Mouse (Mus musculus): ENCODE measurements around the gene Traf2. TPM values are rescaled to one million over a fixed set of nuclear protein-coding genes. Genes with fewer than 3 reads are reported as not detected.

Gene Traf2
- total RNA-seq, 4 experiments from 2014 or later: 12.0 to 18.8 (median 15.2) TPM

Other genes starting within 250 kb of the Traf2 start
- not detected for gene Grin1, start 227.8 kb downstream of the Traf2 start, total RNA-seq (2022)
- gene Man1b1, start 214.6 kb downstream of the Traf2 start, total RNA-seq (2022): 10 to 100 TPM; 13.9 to 15.0 (median 14.4) TPM
- 10 to 100 TPM; 12.8 to 20.3 (median 16.7) TPM for gene Dpp7, start 190.6 kb downstream of the Traf2 start, total RNA-seq (2022)
- 10 to 100 TPM in 1 of 4 experiments, 1 to 10 TPM in 3; 3.6 to 11.9 (median 4.8) TPM for gene Uap1l1, start 181.3 kb downstream of the Traf2 start, total RNA-seq (2022)
- not detected for gene Sapcd2, start 174.6 kb downstream of the Traf2 start, total RNA-seq (2022)
- 1 to 10 TPM; 3.8 to 8.0 (median 6.2) TPM for gene Entpd2, start 151.1 kb downstream of the Traf2 start, total RNA-seq (2022)
- gene Npdc1, start 147.6 kb downstream of the Traf2 start, total RNA-seq (2022): 10 to 100 TPM; 12.6 to 19.9 (median 15.7) TPM
- not detected for gene Fut7, start 123.7 kb downstream of the Traf2 start, total RNA-seq (2022)
- 10 to 100 TPM; 14.6 to 19.4 (median 16.0) TPM for gene Abca2, start 118.2 kb downstream of the Traf2 start, total RNA-seq (2022)
- 1 to 10 TPM in 1 of 4 experiments, under 1 TPM in 2, not detected in 1; 0.64 to 1.1 (median 0.77) TPM for gene Clic3, start 90.1 kb downstream of the Traf2 start, total RNA-seq (2022)
- gene Paxx, start 85.8 kb downstream of the Traf2 start, total RNA-seq (2022): 10 to 100 TPM; 11.2 to 15.0 (median 14.9) TPM
- gene Ptgds, start 76.9 kb downstream of the Traf2 start, total RNA-seq (2022): not detected
- gene Lcn12, start 53.0 kb downstream of the Traf2 start, total RNA-seq (2022): not detected
- gene Fbxw5, start 46.2 kb downstream of the Traf2 start, total RNA-seq (2022): 100 to 1,000 TPM in 1 of 4 experiments, 10 to 100 TPM in 3; 83.3 to 100 (median 89.7) TPM
- 1 to 10 TPM; 1.0 to 1.8 (median 1.6) TPM for gene C8g, start 45.2 kb downstream of the Traf2 start, total RNA-seq (2022)
- gene Edf1, start 10.9 kb upstream of the Traf2 start, total RNA-seq (2022): 100 to 1,000 TPM; 104 to 172 (median 141) TPM
- gene Mamdc4, start 27.9 kb upstream of the Traf2 start, total RNA-seq (2022): under 1 TPM; 0.19 to 0.46 (median 0.33) TPM
- gene Phpt1, start 28.3 kb upstream of the Traf2 start, total RNA-seq (2022): 10 to 100 TPM; 62.8 to 69.7 (median 65.5) TPM
- under 1 TPM; 0.13 to 0.20 (median 0.16) TPM for gene Ajm1, start 34.8 kb upstream of the Traf2 start, total RNA-seq (2022)
- gene Rabl6, start 61.6 kb upstream of the Traf2 start, total RNA-seq (2022): 10 to 100 TPM; 83.3 to 94.6 (median 89.3) TPM
- not detected for gene Ccdc183, start 70.7 kb upstream of the Traf2 start, total RNA-seq (2022)
- 10 to 100 TPM; 14.9 to 22.8 (median 17.3) TPM for gene Tmem141, start 75.1 kb upstream of the Traf2 start, total RNA-seq (2022)
- gene Fcna, start 81.1 kb upstream of the Traf2 start, total RNA-seq (2022): 1 to 10 TPM in 3 of 4 experiments, under 1 TPM in 1; 0.41 to 4.2 (median 1.9) TPM
- 1 to 10 TPM; 3.5 to 8.6 (median 5.2) TPM for gene Lcn8, start 106.2 kb upstream of the Traf2 start, total RNA-seq (2022)
- gene Lcn5, start 111.0 kb upstream of the Traf2 start, total RNA-seq (2022): not detected
- gene Lcn6, start 129.8 kb upstream of the Traf2 start, total RNA-seq (2022): not detected
- not detected for gene Lcn10, start 135.8 kb upstream of the Traf2 start, total RNA-seq (2022)
- not detected for gene Obp2a, start 153.1 kb upstream of the Traf2 start, total RNA-seq (2022)
- 10 to 100 TPM; 18.7 to 22.3 (median 20.6) TPM for gene Bmyc, start 159.8 kb upstream of the Traf2 start, total RNA-seq (2022)
- not detected for gene Obp2b, start 190.1 kb upstream of the Traf2 start, total RNA-seq (2022)
- not detected for gene Lcn3, start 218.6 kb upstream of the Traf2 start, total RNA-seq (2022)
- gene Lcn11, start 230.1 kb upstream of the Traf2 start, total RNA-seq (2022): not detected
- not detected for gene Gm13539, start 235.3 kb upstream of the Traf2 start, total RNA-seq (2022)